Mouse (Mus musculus): ENCODE measurements at regions not wholly inside any gene's neighbourhood (a gene's known extent, or its start where the extent isn't known, plus 50 kb on each side); places are given as distances from the start of the nearest gene placed in this dataset.

DNA sequence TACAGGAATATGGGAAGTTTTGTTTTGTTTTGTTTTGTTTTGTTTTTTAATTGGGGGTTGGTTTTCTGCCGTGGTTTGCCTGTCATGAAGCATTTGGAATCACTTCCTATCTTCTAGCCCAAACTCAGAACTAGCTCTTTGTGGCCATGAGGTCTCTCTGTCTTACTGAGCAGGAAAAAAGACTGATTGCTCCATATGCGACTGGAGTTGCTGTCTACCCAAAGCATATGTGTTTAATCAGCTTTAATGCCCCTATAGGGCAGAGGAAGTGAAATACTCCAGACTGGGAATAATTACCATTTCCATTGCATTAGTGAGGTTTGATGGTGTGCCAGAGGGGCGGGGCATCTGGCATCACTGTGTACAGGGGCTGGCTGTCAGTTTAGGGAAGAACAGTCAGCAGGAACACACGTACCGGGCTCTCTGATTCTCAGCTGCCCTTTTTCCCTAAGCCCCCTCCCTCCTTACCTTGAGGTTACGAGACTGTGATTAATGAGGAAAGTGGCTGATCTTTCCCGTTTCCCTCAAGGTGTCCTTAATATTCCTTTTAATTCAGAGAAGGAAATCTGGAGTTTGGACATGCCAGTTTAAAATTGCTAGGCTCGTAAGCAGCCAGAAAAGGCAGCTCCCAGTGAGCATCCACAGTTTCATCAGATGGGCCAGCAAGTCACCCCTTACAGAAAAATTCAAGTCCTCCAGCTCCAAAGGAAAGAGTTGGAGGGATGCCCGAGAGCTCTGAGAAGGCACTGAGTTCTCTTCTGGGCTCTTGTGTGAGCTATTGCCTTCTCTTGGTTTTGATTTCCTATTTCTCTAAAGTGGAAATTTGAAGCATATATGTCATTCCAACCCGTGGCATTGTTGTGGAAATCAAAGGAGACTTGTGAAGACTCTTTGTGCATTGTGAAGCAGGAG lies 2482.1 kb upstream of the 5930422O12Rik start:
- no peak for DNase-seq (ENCODE audit: low spot score)

DNA sequence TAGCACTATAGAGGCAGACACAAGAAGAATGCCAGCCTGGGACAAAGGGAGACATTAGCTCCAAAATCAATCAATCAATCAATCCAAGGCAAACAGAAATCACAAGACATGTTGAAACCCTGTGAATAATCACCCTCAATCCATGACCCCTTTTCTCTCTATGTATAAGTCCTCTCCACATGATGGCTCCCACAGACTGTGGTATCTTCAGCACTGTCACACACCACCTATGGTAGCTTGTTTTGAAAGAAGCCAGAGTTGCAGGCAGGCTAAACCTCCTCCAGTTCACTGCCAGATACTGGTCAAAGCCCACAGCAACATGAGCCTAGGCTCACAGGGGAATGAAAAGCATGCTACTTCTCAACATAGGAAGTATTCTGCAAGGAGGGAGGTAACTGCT lies 2475.7 kb upstream of the 5930422O12Rik start:
- DNase-seq (ENCODE audit: low spot score): no peak

DNA sequence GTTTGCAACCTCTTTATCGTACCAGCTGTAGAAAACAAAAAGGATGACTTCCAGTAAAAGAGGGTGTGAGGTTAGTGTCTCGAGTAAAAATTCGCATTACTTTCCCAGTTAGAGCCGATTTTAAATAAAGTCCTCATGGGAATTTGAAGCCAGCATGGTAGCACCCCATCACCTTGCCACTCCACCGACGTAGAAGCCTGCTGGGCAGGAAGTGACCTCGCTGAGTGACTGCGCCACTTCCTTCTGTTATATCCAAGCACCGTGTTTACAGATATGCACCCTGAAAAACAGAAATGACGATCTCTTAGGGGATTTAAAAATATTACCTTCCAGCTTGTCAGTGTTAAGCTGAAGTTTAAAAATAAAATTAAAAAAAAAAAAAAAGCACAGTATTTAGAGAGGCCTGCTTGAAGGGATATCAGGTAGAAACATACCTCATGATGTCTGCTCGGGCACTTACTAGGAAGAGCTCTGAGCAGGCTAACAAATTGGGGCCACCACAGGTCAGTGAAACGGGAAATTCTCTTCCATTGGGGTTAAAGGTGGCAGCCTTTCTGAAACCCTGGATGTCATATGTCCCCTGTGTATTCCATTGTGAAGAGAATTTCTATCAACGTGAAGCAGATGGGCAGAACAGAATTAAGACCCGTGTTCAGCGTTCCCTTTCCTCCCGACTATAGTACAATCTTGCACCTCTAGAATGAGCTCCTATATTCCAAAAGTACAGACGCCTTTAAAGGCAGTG lies 2468.9 kb upstream of the 5930422O12Rik start:
- DNase-seq (ENCODE audit: low spot score): no peak

DNA sequence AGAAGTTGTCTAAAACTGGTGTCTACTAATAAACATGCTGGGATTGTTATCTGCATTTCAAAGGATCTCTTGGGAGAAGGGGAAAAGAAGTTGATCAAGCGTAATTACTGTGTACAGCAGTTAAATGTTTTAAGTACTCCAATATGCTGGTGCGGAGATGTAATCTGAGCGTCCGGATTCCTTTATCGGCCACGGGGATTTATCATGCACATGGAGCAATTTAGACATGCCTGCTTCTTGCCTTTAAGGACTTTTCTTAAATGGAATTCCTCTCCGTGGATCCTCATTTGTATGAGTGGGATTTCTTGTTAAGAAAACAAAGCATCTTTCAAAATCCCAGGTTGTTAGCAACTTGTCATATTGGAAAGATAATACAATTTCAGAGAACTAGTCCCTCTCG lies 2468.0 kb upstream of the 5930422O12Rik start:
- DNase-seq (ENCODE audit: low spot score): no peak

DNA sequence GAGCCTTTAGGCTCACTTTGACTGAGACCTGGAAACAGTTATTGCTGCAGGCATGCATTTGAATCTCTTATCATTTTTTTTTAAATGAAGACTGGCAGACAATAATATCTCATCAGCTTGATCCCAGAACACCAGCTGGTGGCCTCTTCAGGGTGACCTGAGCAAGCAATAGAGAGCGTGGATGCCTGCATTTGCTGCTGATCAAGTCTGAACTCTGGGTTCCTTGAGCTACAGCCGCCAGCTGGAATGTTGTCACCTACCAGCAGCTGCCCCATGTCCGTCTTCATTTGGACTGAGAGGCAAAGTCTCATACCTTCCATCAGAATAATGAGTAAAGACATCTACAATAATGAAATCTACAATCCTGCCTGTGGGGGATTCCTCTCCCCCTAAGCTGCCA lies 2466.3 kb upstream of the 5930422O12Rik start:
- no peak for DNase-seq (ENCODE audit: low spot score)

DNA sequence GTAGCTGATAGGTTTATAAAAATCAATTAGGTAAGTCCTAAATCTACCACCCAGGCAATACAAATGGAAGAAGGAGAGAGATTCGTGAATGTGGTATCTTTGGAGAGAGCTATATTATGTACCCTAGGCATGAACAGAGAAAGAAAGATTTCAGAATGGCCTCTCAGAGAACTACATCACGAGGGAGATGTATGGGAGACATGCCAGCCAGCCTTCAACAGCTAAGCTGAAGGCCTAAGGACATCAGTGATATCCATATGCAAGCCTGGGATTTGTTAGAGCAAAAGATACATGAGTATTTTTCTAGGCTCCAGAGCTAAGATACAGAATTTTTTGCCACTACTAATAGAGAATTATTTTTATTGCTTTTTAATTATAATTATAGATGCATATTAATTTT lies 2445.7 kb upstream of the 5930422O12Rik start:
- no peak for DNase-seq (ENCODE audit: low spot score)

DNA sequence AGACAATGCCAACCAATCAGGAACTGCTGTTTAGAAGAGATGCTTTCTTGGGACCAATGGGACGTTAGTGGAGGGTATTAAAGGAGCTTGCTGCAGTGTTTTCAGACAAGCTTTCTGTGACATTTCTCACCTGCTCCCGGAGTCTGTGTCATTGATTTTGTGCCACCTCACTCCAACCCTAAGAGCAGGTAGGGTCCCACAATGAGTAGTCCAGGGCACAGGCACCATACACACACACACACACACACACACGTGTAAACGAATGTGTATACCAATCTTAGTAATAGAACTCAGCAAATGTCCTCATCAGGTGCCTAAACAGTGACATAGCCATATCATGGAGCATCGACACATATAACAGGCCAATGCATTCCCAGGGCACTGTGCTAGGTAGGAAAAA lies 2440.5 kb upstream of the 5930422O12Rik start:
- no peak for DNase-seq (ENCODE audit: low spot score)

DNA sequence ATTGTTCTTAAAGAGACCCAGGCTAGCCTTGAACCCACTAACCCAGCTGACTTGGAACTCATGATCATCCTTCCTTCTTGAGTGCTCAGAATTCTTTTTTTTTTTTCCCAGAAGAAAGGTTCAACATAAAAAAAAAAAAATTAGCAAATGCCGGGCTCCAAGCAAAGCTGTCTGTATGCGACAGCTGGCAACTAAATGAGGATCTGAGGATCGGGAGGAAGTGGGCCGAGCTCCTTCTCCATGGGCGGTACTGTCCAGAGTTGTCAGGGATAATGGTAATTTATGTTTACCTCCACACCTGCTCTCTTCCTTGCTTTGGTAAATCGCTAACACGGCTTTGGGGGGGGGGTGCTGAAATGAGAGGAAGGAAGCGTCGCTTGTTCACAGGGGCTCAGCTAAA lies 2429.9 kb upstream of the 5930422O12Rik start:
- DNase-seq (ENCODE audit: low spot score): no peak

DNA sequence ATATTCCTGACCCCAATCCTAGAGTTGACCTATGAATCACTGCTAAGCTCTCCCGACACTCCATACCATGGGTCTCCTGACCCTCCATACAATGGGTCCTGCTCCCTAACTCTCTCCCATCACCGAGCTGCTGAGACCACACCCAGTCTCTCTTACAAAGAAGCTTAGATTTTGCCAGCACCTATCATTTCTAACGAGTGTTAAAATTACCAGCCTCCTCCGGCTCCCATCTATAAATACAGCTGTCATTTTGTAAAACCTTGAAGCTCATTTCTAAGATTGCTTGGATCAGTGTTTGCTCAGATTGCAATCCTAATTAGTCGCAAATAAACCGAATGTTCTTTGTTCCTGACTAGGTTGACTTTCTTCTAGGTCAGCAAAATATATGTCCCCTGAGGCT lies 2428.4 kb upstream of the 5930422O12Rik start:
- DNase-seq (ENCODE audit: low spot score): no peak

DNA sequence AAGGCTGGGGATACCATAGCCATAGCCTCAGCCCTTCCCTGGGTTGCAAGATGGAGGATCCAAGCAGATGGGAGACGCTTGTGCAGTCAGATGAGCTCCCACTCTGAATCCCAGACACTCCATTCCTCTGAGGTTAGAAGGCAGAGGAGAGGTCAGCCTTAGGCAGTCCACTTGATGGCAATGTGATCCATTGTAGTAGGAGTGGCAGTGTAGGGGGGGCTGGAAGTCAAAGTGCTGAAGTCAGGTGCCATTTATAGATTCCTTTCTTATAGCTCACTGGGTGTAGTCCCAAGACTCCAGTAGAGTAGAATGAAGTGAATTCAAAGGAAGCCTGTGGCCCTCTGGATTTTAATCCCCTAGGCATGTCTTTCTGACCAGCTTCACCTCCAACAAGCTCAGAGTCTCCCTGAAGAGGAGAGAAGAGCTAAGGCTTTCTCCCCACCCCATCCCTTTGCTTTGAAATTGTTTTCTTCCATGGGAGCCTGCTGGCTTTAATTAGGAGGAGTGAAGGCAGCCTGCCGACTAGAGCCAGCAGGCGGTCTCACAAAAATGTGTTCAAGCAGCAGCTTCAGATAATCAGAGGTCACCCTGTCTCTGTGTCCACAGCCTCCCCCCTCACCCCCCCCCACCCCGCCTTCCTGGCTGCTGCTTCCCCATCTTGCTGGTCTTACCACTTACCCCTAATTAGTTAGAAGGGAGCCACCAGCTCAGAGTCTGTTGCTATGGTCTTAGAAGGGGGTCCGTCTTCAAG lies 2426.4 kb upstream of the 5930422O12Rik start:
- no peak for DNase-seq (ENCODE audit: low spot score)

DNA sequence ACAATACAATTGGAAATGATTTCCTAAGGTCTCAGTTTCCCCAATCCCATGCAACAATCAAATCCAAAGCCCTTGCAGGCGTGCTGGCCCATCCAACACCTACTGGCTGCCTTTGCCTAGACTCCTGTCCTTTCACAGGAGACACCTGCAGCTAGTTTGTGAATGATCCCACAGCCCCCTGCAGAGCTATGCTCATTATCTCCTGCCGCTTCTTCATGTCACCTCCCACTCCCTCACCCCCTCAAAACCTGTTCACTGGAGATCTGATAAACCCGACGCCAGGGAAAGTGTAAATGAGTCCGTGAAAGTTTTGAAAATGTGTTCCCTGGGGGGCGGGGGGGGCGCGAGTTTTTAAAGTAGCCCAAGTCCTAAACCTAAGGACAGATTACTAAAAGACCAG lies 2420.2 kb upstream of the 5930422O12Rik start:
- no peak for DNase-seq (ENCODE audit: low spot score)

DNA sequence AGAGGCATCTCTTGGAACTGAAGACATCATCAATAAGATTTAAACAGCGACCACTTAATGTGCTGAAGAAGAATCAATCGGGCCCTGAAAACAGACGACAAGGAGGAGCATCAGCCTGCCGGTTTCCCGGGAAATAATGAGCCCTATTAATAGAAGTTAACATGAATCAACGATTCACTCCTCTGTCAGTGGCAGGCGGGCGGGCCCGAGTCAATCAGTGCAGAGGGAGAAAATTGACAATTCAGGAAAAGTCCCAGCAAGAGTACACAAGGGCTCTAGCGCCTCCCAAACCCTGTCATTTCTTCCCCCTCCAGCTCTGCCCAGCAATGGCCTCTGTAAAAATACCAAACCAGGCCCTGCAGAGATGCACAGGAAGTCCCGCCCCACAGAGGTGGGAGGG lies 2416.4 kb upstream of the 5930422O12Rik start:
- DNase-seq (ENCODE audit: low spot score): no peak

DNA sequence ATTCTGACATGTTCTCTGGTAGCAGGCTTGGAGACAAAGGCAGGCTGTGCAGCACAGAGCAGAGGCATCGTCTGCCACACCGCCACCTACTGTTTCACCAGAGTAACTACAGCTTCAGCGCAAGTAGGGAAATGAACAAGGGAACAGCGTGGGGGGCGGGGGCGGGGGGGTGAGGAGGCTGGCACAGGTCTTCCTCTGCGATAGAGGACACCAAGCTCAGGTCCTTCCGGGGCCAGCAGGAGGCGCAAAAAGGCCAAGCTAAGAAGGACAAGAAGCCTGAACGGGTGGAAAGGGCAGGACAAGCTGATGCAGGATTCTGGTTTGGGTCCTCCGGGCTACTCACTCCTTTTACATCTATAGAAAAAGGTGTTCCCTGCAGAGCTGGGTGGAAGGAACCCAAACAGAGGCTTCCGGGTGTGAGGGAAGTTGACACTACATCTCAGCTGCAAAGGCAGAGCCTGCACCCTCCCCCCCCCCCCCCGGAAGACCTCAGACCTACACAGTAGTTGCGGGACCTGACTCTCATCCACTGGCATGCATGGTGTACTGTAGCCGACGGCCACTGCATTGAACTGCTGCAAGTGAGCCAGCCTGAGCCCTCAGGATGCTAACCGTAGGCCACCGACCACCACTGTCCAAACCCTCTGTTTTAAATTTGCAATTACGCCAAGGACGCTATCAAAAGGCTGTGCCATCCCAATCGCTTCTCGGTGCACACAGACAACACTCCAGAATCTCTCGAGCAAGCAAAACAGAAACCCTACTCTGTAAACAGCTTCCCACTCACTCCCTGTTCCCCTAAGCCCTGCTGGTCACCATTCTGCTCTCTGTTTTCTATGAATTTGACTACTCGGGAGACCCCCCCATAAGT lies 2396.6 kb upstream of the 5930422O12Rik start:
- peak; percentile 33 for DNase-seq (ENCODE audit: low spot score)

DNA sequence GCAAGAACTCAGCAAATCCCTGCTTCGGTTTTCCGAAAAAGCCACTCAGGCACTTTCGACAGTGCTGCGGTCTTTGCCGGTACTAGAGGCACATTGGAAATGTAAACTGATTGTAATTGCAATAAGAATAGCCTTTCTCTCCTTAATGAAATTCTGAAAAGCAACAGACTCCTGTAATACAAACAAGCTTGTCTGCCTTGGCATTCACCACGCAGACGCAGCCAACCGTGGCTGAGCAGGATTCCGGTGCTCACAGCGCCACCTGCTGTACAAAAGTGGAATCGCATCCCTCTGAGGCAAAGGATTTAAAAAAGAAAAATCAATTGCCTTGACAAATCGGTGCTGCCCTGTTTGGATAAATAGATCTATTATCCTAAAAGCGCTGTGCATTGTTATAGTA lies 2395.2 kb upstream of the 5930422O12Rik start:
- DNase-seq (ENCODE audit: low spot score): peak; percentile 67

DNA sequence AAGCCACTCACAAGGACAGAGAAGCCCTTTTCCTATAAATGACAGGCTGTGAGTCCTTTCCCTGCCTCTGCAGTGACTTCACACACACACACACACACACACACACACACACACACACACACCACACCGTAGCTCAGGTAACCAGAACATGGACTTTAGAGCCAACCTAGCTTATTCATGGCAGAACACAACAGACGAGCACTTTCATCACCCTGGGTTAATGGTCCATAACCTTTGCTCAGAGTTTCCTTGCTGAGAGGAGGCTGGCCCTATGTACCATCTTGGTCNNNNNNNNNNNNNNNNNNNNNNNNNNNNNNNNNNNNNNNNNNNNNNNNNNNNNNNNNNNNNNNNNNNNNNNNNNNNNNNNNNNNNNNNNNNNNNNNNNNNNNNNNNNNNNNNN lies 2391.6 kb upstream of the 5930422O12Rik start:
- no peak for DNase-seq (ENCODE audit: low spot score)

Measured in urinary bladder, adult 2 months (tissue).